Mouse (Mus musculus) kidney, embryonic 16.5 days (tissue): Measurements from ENCODE around the gene 2300003K06Rik. TPM values are rescaled to one million over a fixed set of nuclear protein-coding genes. Genes with fewer than 3 reads are reported as not detected.
"Not testable (repeated sequence)": the region's sequence is repeated elsewhere in the genome, so short reads cannot be mapped to it uniquely, and the experiment has no call there.

ENCODE experiments used
- ATAC-seq: fragments of 200-750 bp; cut with Nextera tagmentation; 2 replicates; pipeline ENCODE4 v1.8.0; 2017; ENCODE audit warnings: moderate TSS enrichment; ENCODE audit not compliant: low FRiP score, low TSS enrichment
- H3K27ac ChIP-seq: fragments of 300-500 bp; sonication (generic); 2 replicates; pipeline ENCODE4 v1.5.1; 2014; ENCODE audit warnings: low read length
- H3K27me3 ChIP-seq: fragments of 300-500 bp; sonication (generic); 2 replicates; pipeline ENCODE4 v1.6.1; 2014; ENCODE audit warnings: low read length, control low read depth, mixed read lengths; ENCODE audit not compliant: insufficient read depth
- H3K36me3 ChIP-seq: fragments of 300-500 bp; sonication (generic); 2 replicates; pipeline ENCODE4 v1.6.1; 2014; ENCODE audit warnings: low read length, control low read depth, mixed read lengths; ENCODE audit not compliant: insufficient read depth
- H3K4me1 ChIP-seq: fragments of 300-500 bp; sonication (generic); 2 replicates; pipeline ENCODE4 v1.6.1; 2014; ENCODE audit warnings: low read length, control low read depth, mixed read lengths; ENCODE audit not compliant: insufficient read depth
- H3K4me2 ChIP-seq: fragments of 300-500 bp; sonication (generic); replicated peaks from 2 replicates; pipeline ENCODE4 v1.6.1; 2014; ENCODE audit warnings: low read depth, low read length
- H3K4me3 ChIP-seq: fragments of 300-500 bp; sonication (generic); 2 replicates; pipeline ENCODE4 v1.5.1; 2014; ENCODE audit warnings: mild to moderate bottlenecking, low read length
- H3K9ac ChIP-seq: fragments of 300-500 bp; sonication (generic); replicated peaks from 2 replicates; pipeline ENCODE4 v1.6.1; 2014; ENCODE audit warnings: low read length
- H3K9me3 ChIP-seq: fragments of 300-500 bp; sonication (generic); 2 replicates; pipeline ENCODE4 v1.6.1; 2016; ENCODE audit warnings: low read length, control low read depth
- WGBS: fragments of 180-500 bp; shearing (Covaris S2); extraction: QIAGEN DNeasy Blood & Tissue Kit; methylation state at CpG from one replicate; pipeline ENCODE4 v1.1.7; 2014; 5-methylcytosine and 5-hydroxymethylcytosine counted together
- polyA plus RNA-seq: library from polyadenylated mRNA; unstranded; fragments of >200 nt; fragmentation: Nextera tagmentation; extraction: Ambion mirVana; gene quantifications from 2 replicates; pipeline ENCODE4 v1.2.1, GENCODE M21; 2015

2300003K06Rik gene
- polyA plus RNA-seq, 1 experiment from 2014 or later: not detected

DNA sequence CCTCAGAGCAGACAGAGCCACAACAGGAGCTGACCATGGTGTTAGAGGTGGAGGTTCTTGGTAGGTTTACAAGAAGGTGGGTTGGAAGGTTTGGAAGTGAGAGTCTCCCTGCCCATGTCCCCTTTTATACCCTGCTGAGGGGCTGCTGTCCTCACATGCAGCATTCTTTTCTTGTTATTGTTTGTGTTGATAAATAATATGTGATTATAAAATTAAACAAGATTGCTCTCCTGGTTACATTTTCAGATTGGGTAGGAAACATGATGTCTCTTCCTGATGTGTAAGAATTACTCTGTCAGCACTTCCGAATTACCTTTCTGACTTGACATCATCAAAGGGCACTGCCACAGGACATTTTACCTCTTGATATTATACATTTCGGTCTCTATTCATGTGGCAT is 22.3 kb downstream of the 2300003K06Rik start, which contains the start of gene Gm11564:
TSS of gene Gm11564 (minus strand) at position 101 of the 400 bp plus-strand sequence.
- ATAC-seq, H3K36me3 ChIP-seq, H3K9me3 ChIP-seq, H3K9ac ChIP-seq, H3K27me3 ChIP-seq, H3K27ac ChIP-seq, H3K4me1 ChIP-seq, H3K4me3 ChIP-seq, H3K4me2 ChIP-seq: not testable (repeated sequence)
- WGBS: 81% methylated on average over 2 of the region's 2 CpGs

DNA sequence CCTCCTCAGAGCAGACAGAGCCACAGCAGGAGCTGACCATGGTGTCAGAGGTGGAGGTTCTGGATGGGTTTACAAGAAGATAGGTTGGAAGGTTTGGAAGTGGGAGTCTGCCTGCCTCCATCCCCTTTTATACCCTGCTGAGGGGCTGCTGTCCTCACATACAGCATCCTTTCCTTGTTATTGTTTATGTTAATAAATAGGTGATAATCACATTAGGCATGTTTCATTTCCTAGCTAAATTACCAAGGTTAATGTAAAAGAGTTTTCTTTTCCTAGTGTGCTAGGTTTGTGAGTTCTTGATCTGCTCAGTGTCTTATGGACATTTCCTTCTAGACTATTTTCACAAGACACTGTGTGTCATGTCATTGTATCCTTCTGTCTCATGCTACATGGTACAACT is 28.1 kb downstream of the 2300003K06Rik start, which contains the start of gene Krtap4-13:
TSS of gene Krtap4-13 (minus strand) at position 101 of the 400 bp plus-strand sequence.
- H3K9ac ChIP-seq, H3K4me1 ChIP-seq, H3K36me3 ChIP-seq, H3K27ac ChIP-seq, H3K4me3 ChIP-seq, H3K9me3 ChIP-seq, ATAC-seq, H3K27me3 ChIP-seq, H3K4me2 ChIP-seq: not testable (repeated sequence)

DNA sequence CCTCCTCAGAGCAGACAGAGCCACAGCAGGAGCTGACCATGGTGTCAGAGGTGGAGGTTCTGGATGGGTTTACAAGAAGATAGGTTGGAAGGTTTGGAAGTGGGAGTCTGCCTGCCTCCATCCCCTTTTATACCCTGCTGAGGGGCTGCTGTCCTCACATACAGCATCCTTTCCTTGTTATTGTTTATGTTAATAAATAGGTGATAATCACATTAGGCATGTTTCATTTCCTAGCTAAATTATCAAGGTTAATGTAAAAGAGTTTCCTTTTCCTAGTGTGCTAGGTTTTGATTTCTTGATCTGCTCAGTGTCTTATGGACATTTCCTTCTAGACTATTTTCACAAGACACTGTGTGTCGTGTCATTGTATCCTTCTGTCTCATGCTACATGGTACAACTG is 33.5 kb downstream of the 2300003K06Rik start, which contains the start of gene Gm11554:
TSS of gene Gm11554 (minus strand) at position 101 of the 400 bp plus-strand sequence.
- not testable (repeated sequence) for H3K4me2 ChIP-seq, H3K9me3 ChIP-seq, H3K27ac ChIP-seq, H3K4me3 ChIP-seq, H3K36me3 ChIP-seq, ATAC-seq, H3K27me3 ChIP-seq, H3K4me1 ChIP-seq, H3K9ac ChIP-seq
- no CpG with 5 or more reads among the region's 1 CpGs for WGBS

DNA sequence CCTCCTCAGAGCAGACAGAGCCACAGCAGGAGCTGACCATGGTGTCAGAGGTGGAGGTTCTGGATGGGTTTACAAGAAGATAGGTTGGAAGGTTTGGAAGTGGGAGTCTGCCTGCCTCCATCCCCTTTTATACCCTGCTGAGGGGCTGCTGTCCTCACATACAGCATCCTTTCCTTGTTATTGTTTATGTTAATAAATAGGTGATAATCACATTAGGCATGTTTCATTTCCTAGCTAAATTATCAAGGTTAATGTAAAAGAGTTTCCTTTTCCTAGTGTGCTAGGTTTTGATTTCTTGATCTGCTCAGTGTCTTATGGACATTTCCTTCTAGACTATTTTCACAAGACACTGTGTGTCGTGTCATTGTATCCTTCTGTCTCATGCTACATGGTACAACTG is 39.0 kb downstream of the 2300003K06Rik start, which contains the start of gene Gm11569:
TSS of gene Gm11569 (minus strand) at position 101 of the 400 bp plus-strand sequence.
- H3K4me3 ChIP-seq, H3K9me3 ChIP-seq, H3K9ac ChIP-seq, H3K27ac ChIP-seq, H3K27me3 ChIP-seq, ATAC-seq, H3K4me1 ChIP-seq, H3K4me2 ChIP-seq, H3K36me3 ChIP-seq: not testable (repeated sequence)
- WGBS: no CpG with 5 or more reads among the region's 1 CpGs

DNA sequence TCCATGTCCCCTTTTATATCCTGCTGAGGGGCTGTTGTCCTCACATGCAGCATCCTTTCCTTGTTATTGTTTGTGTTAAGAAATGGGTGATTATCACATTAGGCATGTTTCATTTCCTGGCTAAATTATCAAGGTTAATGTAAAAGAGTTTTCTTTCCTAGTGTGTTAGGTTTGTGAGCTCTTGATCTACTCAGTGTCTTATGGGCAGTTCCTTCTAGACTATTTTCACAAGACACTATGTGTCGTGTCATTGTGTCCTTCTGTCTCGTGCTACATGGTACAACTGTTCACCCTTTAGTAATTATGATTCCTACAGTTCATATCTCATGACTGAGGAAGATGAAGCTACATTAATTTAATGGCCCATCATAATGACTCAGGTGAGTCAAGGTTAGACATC is 44.5 kb downstream of the 2300003K06Rik start, which contains the start of gene Gm11596:
TSS of gene Gm11596 (minus strand) at position 101 of the 400 bp plus-strand sequence.
- H3K27me3 ChIP-seq: no peaks in the 10 kb centered on the region
- H3K36me3 ChIP-seq: no peaks in the 10 kb centered on the region
- no peak within 1 kb of the TSS for H3K4me2 ChIP-seq
- WGBS: 84% methylated on average over 2 of the region's 2 CpGs
- H3K9me3 ChIP-seq: no peaks in the 10 kb centered on the region
- no peak within 1 kb of the TSS for H3K9ac ChIP-seq
- no peak for ATAC-seq
- no peak within 1 kb of the TSS for H3K27ac ChIP-seq
- no peak within 1 kb of the TSS for H3K4me3 ChIP-seq
- H3K4me1 ChIP-seq: no peaks in the 10 kb centered on the region

Other genes starting within 250 kb of the 2300003K06Rik start
- not detected in 2 replicates for gene Krtap1-3, start 246.7 kb downstream of the 2300003K06Rik start, polyA plus RNA-seq
- not detected in 2 replicates for gene Krtap9-3, start 240.0 kb downstream of the 2300003K06Rik start, polyA plus RNA-seq
- not detected in 2 replicates for gene Gm11938, start 234.8 kb downstream of the 2300003K06Rik start, polyA plus RNA-seq
- not detected in 2 replicates for gene Gm11937, start 227.9 kb downstream of the 2300003K06Rik start, polyA plus RNA-seq
- gene Krtap2-4, start 223.2 kb downstream of the 2300003K06Rik start, polyA plus RNA-seq: not detected in 2 replicates
- not detected in 2 replicates for gene Gm11562, start 217.6 kb downstream of the 2300003K06Rik start, polyA plus RNA-seq
- not detected in 2 replicates for gene Krtap4-1, start 209.8 kb downstream of the 2300003K06Rik start, polyA plus RNA-seq
- gene Krtap4-2, start 203.0 kb downstream of the 2300003K06Rik start, polyA plus RNA-seq: not detected in 2 replicates
- not detected in 2 replicates for gene Krtap4-7, start 194.0 kb downstream of the 2300003K06Rik start, polyA plus RNA-seq
- gene Gm11555, start 187.8 kb downstream of the 2300003K06Rik start, polyA plus RNA-seq: not detected in 2 replicates
- gene Gm11563, start 179.1 kb downstream of the 2300003K06Rik start, polyA plus RNA-seq: not detected in 2 replicates
- not detected in 2 replicates for gene Krtap4-6, start 172.1 kb downstream of the 2300003K06Rik start, polyA plus RNA-seq
- gene Gm14190, start 147.3 kb downstream of the 2300003K06Rik start, polyA plus RNA-seq: not detected in 2 replicates
- not detected in 2 replicates for gene Gm14180, start 103.8 kb downstream of the 2300003K06Rik start, polyA plus RNA-seq
- not detected in 2 replicates for gene Gm11595, start 65.2 kb downstream of the 2300003K06Rik start, polyA plus RNA-seq
- not detected in 2 replicates for gene Krtap4-8, start 57.4 kb downstream of the 2300003K06Rik start, polyA plus RNA-seq
- gene Krtap4-9, start 52.9 kb downstream of the 2300003K06Rik start, polyA plus RNA-seq: not detected in 2 replicates
- not detected in 2 replicates for gene Gm11596, start 44.6 kb downstream of the 2300003K06Rik start, polyA plus RNA-seq
- gene Gm11569, start 39.1 kb downstream of the 2300003K06Rik start, polyA plus RNA-seq: not detected in 2 replicates
- not detected in 2 replicates for gene Gm11554, start 33.6 kb downstream of the 2300003K06Rik start, polyA plus RNA-seq
- not detected in 2 replicates for gene Krtap4-13, start 28.2 kb downstream of the 2300003K06Rik start, polyA plus RNA-seq
- gene Gm11564, start 22.4 kb downstream of the 2300003K06Rik start, polyA plus RNA-seq: not detected in 2 replicates
- not detected in 2 replicates for gene Krtap4-16, start 13.5 kb upstream of the 2300003K06Rik start, polyA plus RNA-seq
- not detected in 2 replicates for gene Gm11568, start 19.9 kb upstream of the 2300003K06Rik start, polyA plus RNA-seq
- not detected in 2 replicates for gene Gm11559, start 26.4 kb upstream of the 2300003K06Rik start, polyA plus RNA-seq
- gene Krtap9-1, start 35.3 kb upstream of the 2300003K06Rik start, polyA plus RNA-seq: not detected in 2 replicates
- not detected in 2 replicates for gene Gm11567, start 41.1 kb upstream of the 2300003K06Rik start, polyA plus RNA-seq
- gene Krtap31-1, start 69.9 kb upstream of the 2300003K06Rik start, polyA plus RNA-seq: not detected in 2 replicates
- not detected in 2 replicates for gene Gm11565, start 76.7 kb upstream of the 2300003K06Rik start, polyA plus RNA-seq
- not detected in 2 replicates for gene Krtap31-2, start 98.2 kb upstream of the 2300003K06Rik start, polyA plus RNA-seq
- not detected in 2 replicates for gene Krtap9-5, start 110.4 kb upstream of the 2300003K06Rik start, polyA plus RNA-seq
- not detected in 2 replicates for gene Krtap29-1, start 141.0 kb upstream of the 2300003K06Rik start, polyA plus RNA-seq
- not detected in 2 replicates for gene Krtap16-1, start 148.5 kb upstream of the 2300003K06Rik start, polyA plus RNA-seq
- gene Krtap17-1, start 155.9 kb upstream of the 2300003K06Rik start, polyA plus RNA-seq: not detected in 2 replicates
- gene Krt33a, start 178.1 kb upstream of the 2300003K06Rik start, polyA plus RNA-seq: not detected in 2 replicates
- 0.10 TPM in 1 of 2 replicates, not detected in the other for gene Krt33b, start 191.8 kb upstream of the 2300003K06Rik start, polyA plus RNA-seq
- not detected in 2 replicates for gene Krt34, start 203.5 kb upstream of the 2300003K06Rik start, polyA plus RNA-seq
- not detected in 2 replicates for gene Krt31, start 212.5 kb upstream of the 2300003K06Rik start, polyA plus RNA-seq